Mouse (Mus musculus): ENCODE data around the gene Gm27021. TPM values are rescaled to one million over a fixed set of nuclear protein-coding genes. Genes with fewer than 3 reads are reported as not detected.
A peak's percentile ranks its signal among the peaks of the same experiment; 100 is the strongest.

The Gm27021 gene
- polyA plus RNA-seq, 1 experiment from 2014 or later = 2.6 TPM

DNA sequence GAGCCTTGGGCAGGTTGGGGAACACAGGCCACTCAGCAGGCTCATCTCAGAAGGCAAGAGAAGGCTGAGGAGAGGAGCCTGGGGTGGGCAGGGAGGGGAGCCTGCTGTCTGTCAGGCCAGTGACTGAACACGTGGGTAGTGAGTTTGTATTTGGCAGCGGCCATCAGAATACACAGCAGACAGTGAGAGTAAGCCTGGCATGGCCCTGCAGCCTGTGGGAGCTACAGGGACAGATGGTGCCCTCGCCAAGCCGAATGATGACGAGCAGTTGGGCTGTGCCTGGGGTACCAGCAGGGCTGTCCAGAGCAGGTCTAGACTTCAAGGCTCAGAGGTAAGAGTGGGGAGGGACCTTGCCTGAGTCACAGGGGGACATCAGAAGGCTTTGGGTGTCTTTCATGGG is 40.6 kb downstream of the Gm27021 start:
- H3K4me3 ChIP-seq (ENCODE audit: low read depth, low read length) = no peak overlapping the region
- 94% methylated on average over 5 of the region's 5 CpGs for WGBS
- no peak for DNase-seq (ENCODE audit: low spot score)

DNA sequence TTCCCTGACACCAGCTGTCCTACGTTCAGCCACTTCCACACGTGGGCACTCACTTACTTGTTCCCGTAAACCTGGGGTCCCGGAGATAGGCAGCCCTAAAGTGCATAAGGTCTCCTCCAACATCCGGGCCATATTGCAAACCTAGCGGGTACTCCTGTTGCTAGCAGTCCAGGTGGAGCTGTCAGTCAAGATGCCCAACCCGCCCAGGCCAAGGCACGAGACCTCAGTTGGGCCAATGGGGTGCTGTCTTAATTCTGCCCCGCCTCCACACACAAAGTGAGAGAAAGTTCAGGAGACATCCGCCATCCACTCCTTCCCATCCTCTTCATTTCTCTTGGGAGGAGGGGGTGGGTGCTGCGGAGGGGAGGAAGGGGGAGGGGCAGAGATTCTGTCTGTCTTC is 41.4 kb downstream of the Gm27021 start:
- Histone ChIP-seq H3K36me3 (ENCODE audit: control insufficient read depth, insufficient read depth, low read length) (no peaks in the 10 kb centered on the region), H3K4me1 (replicated peaks; ENCODE audit: control insufficient read depth, insufficient read depth, low read length) (peaks cover 6% of the 10 kb centered on the region), H3K4me3 (ENCODE audit: low read depth, low read length) (no peak overlapping the region), H3K4me2 (replicated peaks; ENCODE audit: low read depth, low read length) (no peak overlapping the region), H3K9me3 (ENCODE audit: control insufficient read depth, low read length) (no peaks in the 10 kb centered on the region), H3K27me3 (ENCODE audit: control insufficient read depth, insufficient read depth, low read length) (no peaks in the 10 kb centered on the region), H3K9ac (ENCODE audit: low read depth, low read length) (no peak overlapping the region), H3K27ac (ENCODE audit: low read depth, low read length) (no peak overlapping the region)
- no peak for DNase-seq (ENCODE audit: low spot score)
- no peak for ATAC-seq (ENCODE audit: low FRiP score)
- WGBS = 53% methylated on average over 11 of the region's 11 CpGs

More for the DNA sequence above, 40.6 kb downstream of the Gm27021 start:
- Histone ChIP-seq H3K27ac (ENCODE audit: low read depth, low read length) (no peak overlapping the region), H3K27me3 (ENCODE audit: control insufficient read depth, insufficient read depth, low read length) (no peaks in the 10 kb centered on the region), H3K36me3 (ENCODE audit: control insufficient read depth, insufficient read depth, low read length) (no peaks in the 10 kb centered on the region), H3K9me3 (ENCODE audit: control insufficient read depth, low read length) (no peaks in the 10 kb centered on the region), H3K4me1 (replicated peaks; ENCODE audit: control insufficient read depth, insufficient read depth, low read length) (no peaks in the 10 kb centered on the region), H3K9ac (ENCODE audit: low read depth, low read length) (no peak overlapping the region), H3K4me2 (replicated peaks; ENCODE audit: low read depth, low read length) (no peak overlapping the region)
- ATAC-seq (ENCODE audit: low FRiP score) = no peak

DNA sequence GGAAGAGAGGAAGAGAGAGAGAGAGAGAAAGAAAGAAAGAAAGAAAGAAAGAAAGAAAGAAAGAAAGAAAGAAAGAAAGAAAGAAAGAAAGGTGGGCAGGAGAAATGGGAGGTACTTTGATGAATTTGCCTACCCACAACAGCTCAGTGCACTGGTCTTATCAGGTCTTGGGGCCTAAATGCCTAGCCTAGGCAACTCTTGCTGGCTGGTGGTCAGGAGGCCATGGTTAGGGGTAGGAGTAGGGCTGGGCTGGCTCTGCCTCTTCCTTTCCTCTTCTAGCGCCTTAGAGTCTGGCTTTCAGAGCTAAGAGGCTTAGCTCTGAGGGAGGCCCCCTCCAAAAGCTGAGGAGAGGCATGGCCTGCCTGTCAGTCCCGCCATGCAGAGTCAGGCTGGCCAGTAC is 44.3 kb downstream of the Gm27021 start:
- no peak overlapping the region for H3K4me2 ChIP-seq (replicated peaks; ENCODE audit: low read depth, low read length)
- H3K4me3 ChIP-seq (ENCODE audit: low read depth, low read length) = no peak overlapping the region
- no peak overlapping the region for H3K9ac ChIP-seq (ENCODE audit: low read depth, low read length)
- no peaks in the 10 kb centered on the region for H3K36me3 ChIP-seq (ENCODE audit: control insufficient read depth, insufficient read depth, low read length)
- H3K27me3 ChIP-seq (ENCODE audit: control insufficient read depth, insufficient read depth, low read length) = no peaks in the 10 kb centered on the region
- peaks cover 6% of the 10 kb centered on the region for H3K4me1 ChIP-seq (replicated peaks; ENCODE audit: control insufficient read depth, insufficient read depth, low read length)
- WGBS = 28% methylated on average over 2 of the region's 2 CpGs
- H3K9me3 ChIP-seq (ENCODE audit: control insufficient read depth, low read length) = no peaks in the 10 kb centered on the region
- ATAC-seq (ENCODE audit: low FRiP score) (no peak), DNase-seq (ENCODE audit: low spot score) (no peak)
- H3K27ac ChIP-seq (ENCODE audit: low read depth, low read length) = no peak overlapping the region

DNA sequence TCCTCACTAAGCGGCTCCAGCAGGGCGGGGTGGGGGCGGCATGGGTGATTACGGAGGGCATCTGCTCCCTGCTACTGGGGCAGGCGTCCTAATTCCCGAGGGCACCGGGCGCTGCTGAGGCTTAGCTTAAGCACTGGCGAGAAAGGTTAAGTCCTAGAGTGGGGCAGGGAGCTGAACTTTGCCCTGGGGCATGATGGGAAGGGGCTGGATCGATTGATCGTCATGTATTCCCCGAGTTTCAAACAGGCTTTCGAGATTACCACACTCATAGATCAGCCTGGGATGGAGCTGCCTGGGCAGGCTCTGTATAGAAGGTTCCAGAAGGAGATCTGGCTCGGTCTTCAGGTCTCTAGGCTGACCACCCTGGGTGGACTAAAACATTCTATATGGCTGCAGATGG is 45.7 kb downstream of the Gm27021 start:
- H3K27ac ChIP-seq (ENCODE audit: low read depth, low read length) = no peak overlapping the region
- ATAC-seq (ENCODE audit: low FRiP score) = no peak
- 69% methylated on average over 14 of the region's 14 CpGs for WGBS

DNA sequence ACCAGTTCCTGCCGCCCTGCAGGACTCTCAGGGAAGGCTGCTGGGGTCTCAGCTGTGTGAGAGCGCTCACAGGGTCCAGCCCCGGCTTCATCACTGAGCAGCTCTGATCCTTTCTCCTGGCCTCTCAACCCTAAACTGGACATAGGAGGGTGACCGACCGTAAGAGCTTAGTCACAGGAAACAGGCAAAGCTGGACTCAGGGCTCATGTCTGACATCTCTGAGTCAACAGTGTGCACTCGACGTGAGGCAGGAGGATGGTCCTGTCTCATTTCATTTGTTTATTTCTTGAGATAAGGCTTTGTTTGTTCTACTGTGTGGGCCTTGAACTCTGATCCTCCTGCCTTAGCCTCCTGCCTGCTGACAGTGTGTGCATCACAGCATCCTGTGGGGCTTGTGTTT is 47.4 kb downstream of the Gm27021 start:
- ATAC-seq (ENCODE audit: low FRiP score) = no peak
- 53% methylated on average over 7 of the region's 7 CpGs for WGBS
- H3K9me3 ChIP-seq (ENCODE audit: control insufficient read depth, low read length) = no peaks in the 10 kb centered on the region
- no peaks in the 10 kb centered on the region for H3K36me3 ChIP-seq (ENCODE audit: control insufficient read depth, insufficient read depth, low read length)
- H3K9ac ChIP-seq (ENCODE audit: low read depth, low read length) = no peak overlapping the region
- no peaks in the 10 kb centered on the region for H3K27me3 ChIP-seq (ENCODE audit: control insufficient read depth, insufficient read depth, low read length)
- H3K27ac ChIP-seq (ENCODE audit: low read depth, low read length) = no peak overlapping the region
- peaks cover 15% of the 10 kb centered on the region for H3K4me1 ChIP-seq (replicated peaks; ENCODE audit: control insufficient read depth, insufficient read depth, low read length)
- no peak overlapping the region for H3K4me3 ChIP-seq (ENCODE audit: low read depth, low read length)
- DNase-seq (ENCODE audit: low spot score) = no peak
- H3K4me2 ChIP-seq (replicated peaks; ENCODE audit: low read depth, low read length) = no peak overlapping the region

More for the DNA sequence above, 45.7 kb downstream of the Gm27021 start:
- Histone ChIP-seq H3K9me3 (ENCODE audit: control insufficient read depth, low read length) (no peaks in the 10 kb centered on the region), H3K9ac (ENCODE audit: low read depth, low read length) (no peak overlapping the region), H3K36me3 (ENCODE audit: control insufficient read depth, insufficient read depth, low read length) (no peaks in the 10 kb centered on the region), H3K27me3 (ENCODE audit: control insufficient read depth, insufficient read depth, low read length) (no peaks in the 10 kb centered on the region), H3K4me2 (replicated peaks; ENCODE audit: low read depth, low read length) (no peak overlapping the region), H3K4me3 (ENCODE audit: low read depth, low read length) (no peak overlapping the region), H3K4me1 (replicated peaks; ENCODE audit: control insufficient read depth, insufficient read depth, low read length) (peaks cover 10% of the 10 kb centered on the region)
- DNase-seq (ENCODE audit: low spot score) = no peak

DNA sequence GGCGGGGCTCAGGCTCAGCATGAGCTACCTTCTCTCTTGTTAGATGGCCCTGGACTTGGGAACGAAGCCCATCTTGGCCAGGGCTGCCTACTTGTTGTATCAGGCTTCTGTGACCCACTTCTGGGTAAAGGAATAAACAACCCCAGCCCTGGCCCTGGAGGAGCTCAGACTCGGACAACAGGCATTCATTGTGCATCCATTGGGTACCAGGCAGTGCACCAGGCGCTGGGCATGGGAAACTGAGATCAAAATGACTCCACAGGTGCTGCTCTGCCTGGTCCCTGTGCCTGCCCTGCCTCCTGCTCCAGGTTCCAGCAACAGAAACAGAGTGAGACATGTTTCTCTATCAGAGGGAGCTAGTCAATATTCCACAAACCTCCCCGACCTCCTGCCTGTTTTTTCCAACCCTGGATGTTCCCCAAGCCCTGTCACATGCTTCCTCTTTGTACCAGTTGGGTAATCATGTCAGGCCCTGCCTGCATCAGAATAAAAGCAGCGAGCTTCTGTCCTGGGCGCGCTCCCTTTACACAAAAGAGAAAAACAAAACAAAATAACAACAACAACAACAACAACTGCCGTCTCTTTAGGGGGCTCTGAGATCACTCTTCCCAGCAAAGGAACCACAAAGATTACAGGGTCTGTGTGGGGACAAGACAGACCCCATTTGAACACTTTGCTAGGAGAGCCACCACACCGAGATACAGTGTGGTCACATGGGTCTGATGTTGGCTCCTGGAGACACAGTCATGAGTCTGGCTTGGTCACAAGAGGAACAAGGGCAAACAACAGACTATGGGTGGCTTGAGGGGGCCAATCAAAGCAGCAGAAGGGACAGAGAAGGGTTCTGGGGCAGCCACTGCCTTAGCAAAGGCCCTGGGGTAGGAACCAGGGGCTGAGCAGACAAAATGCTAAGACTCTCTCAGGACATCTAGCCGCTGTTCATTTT is 48.4 kb downstream of the Gm27021 start:
- DNase-seq (ENCODE audit: low spot score) (no peak), ATAC-seq (ENCODE audit: low FRiP score) (no peak)
- Histone ChIP-seq H3K27me3 (ENCODE audit: control insufficient read depth, insufficient read depth, low read length) (no peaks in the 10 kb centered on the region), H3K27ac (ENCODE audit: low read depth, low read length) (no peak overlapping the region), H3K4me1 (replicated peaks; ENCODE audit: control insufficient read depth, insufficient read depth, low read length) (peaks cover 15% of the 10 kb centered on the region), H3K9me3 (ENCODE audit: control insufficient read depth, low read length) (no peaks in the 10 kb centered on the region), H3K4me3 (ENCODE audit: low read depth, low read length) (no peak overlapping the region), H3K4me2 (replicated peaks; ENCODE audit: low read depth, low read length) (no peak overlapping the region), H3K9ac (ENCODE audit: low read depth, low read length) (no peak overlapping the region), H3K36me3 (ENCODE audit: control insufficient read depth, insufficient read depth, low read length) (no peaks in the 10 kb centered on the region)
- 77% methylated on average over 11 of the region's 11 CpGs for WGBS

DNA sequence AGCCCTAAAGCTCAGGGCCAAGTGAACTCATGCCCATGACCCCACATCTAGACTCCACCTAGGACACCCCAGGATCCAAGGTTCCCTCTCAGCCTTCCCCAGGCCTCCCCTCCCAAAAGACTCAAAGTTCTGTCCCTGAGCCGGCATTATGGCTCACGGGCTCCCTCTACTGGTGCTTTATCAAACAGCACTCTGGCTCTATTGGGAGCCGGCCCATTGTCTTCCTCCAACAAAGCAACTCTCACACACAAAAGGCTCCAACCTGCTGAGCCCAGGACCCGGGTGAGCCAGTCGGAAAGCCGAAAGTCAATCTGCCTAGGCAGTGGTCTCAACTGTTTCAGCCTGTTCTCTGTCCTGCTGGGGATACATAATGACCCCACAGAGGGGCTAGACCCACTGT is 49.8 kb downstream of the Gm27021 start:
- 0% methylated on average over 6 of the region's 6 CpGs for WGBS
- H3K9ac ChIP-seq (ENCODE audit: low read depth, low read length) = peak overlapping the region; percentile 32; the same call in 1 of the 2 replicates
- H3K27me3 ChIP-seq (ENCODE audit: control insufficient read depth, insufficient read depth, low read length) = no peaks in the 10 kb centered on the region
- H3K36me3 ChIP-seq (ENCODE audit: control insufficient read depth, insufficient read depth, low read length) = no peaks in the 10 kb centered on the region
- no peak overlapping the region for H3K4me3 ChIP-seq (ENCODE audit: low read depth, low read length)
- no peaks in the 10 kb centered on the region for H3K9me3 ChIP-seq (ENCODE audit: control insufficient read depth, low read length)
- peak overlapping the region; percentile 58; the same call in 1 of the 2 replicates for H3K27ac ChIP-seq (ENCODE audit: low read depth, low read length)
- peak; percentile 73 for ATAC-seq (ENCODE audit: low FRiP score)
- peak; percentile 94 for DNase-seq (ENCODE audit: low spot score)
- H3K4me2 ChIP-seq (replicated peaks; ENCODE audit: low read depth, low read length) = no peak overlapping the region
- H3K4me1 ChIP-seq (replicated peaks; ENCODE audit: control insufficient read depth, insufficient read depth, low read length) = peaks cover 15% of the 10 kb centered on the region

DNA sequence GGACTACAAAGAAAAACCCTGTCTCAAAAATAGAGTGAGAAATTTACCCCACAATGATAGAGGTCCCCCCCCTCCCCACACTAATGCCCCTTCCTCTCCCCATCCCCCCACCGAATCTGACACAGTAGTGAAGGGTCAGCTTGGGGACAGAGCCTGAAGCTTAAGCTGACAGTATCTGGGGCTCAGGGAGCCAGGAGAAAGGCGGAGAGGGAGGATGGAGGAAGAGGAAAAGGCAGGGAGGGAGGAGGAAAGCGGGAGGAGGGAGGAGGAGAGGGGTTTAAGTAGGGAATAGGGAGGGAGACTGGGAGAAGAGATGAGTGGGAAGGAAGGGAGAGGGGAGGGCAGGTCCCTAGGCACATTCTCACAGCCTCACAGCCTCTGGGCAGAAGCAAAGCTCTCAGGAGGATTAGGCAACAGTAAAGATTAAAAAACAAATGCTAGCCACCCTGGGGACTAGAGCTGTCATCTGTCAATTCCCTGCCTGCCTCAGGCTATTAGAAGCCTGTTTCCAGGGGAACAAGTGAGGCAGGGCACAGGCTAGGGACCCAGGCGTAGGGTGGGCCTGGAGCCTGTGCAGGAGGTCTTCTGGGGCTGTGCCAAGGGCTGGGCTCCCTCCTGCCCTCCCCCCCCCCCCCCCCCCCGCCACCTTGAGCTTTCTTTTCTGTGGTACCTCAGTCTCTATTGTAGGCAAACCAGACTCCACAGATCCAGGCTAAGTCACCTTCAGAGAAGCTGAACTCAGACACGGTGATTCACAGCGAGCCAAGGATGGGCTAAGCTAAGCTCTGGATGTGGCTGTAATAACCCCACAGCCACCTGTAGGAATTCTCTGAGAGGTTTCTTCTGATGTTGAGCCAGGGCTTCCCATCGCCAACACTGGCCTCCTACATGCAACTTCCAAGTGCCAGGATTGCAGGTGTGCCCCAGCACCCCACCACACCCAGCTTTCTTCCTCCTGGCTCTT is 50.9 kb downstream of the Gm27021 start:
- Histone ChIP-seq H3K9ac (ENCODE audit: low read depth, low read length) (0 out of 2 replicates have a peak overlapping the region, but pooled peaks have one; percentile 4), H3K36me3 (ENCODE audit: control insufficient read depth, insufficient read depth, low read length) (no peaks in the 10 kb centered on the region), H3K27ac (ENCODE audit: low read depth, low read length) (peak overlapping the region; percentile 58), H3K4me1 (replicated peaks; ENCODE audit: control insufficient read depth, insufficient read depth, low read length) (peaks cover 13% of the 10 kb centered on the region), H3K4me3 (ENCODE audit: low read depth, low read length) (no peak overlapping the region), H3K27me3 (ENCODE audit: control insufficient read depth, insufficient read depth, low read length) (no peaks in the 10 kb centered on the region), H3K4me2 (replicated peaks; ENCODE audit: low read depth, low read length) (no peak overlapping the region), H3K9me3 (ENCODE audit: control insufficient read depth, low read length) (no peaks in the 10 kb centered on the region)
- WGBS = 22% methylated on average over 6 of the region's 8 CpGs
- DNase-seq (ENCODE audit: low spot score) (peak; percentile 63), ATAC-seq (ENCODE audit: low FRiP score) (peak; percentile 73)
